Mouse (Mus musculus) ES-E14 (cell line): ENCODE measurements around the gene Gm9918. TPM values are rescaled to one million over a fixed set of nuclear protein-coding genes. Genes with fewer than 3 reads are reported as not detected.

Experiments
- DNase-seq: peaks from one replicate; pipeline ENCODE4 v3.0.0-alpha.2; 2013; ENCODE audit warnings: low read depth, low spot score
- H3K27ac ChIP-seq: 2 replicates; pipeline ENCODE4 v1.5.1; 2012; ENCODE audit warnings: low read depth, mild to moderate bottlenecking, low read length, moderate library complexity, mixed read lengths; ENCODE audit not compliant: poor library complexity, insufficient read depth, severe bottlenecking
- H3K36me3 ChIP-seq: 2 replicates; pipeline ENCODE4 v1.6.1; 2012; ENCODE audit warnings: mild to moderate bottlenecking, low read length, moderate library complexity, mixed read lengths; ENCODE audit not compliant: control insufficient read depth, poor library complexity, insufficient read depth, severe bottlenecking
- H3K4me1 ChIP-seq, 2 experiments: fragments of 150-350 bp in 1 of 2; sonication (generic) in 1 of 2; 2 replicates each; pipeline ENCODE4 v1.6.1; 2012; ENCODE audit warnings: low read length in 2 of 2, mild to moderate bottlenecking in 1 of 2, mixed read lengths in 1 of 2; ENCODE audit not compliant: control insufficient read depth in 2 of 2, insufficient read depth in 2 of 2, poor library complexity in 1 of 2
- H3K4me3 ChIP-seq, 2 experiments: fragments of 150-350 bp in 1 of 2; sonication (generic) in 1 of 2; 2 replicates each; pipeline ENCODE4 v1.5.1; 2012; ENCODE audit warnings: low read length in 2 of 2, low read depth in 1 of 2, mild to moderate bottlenecking in 1 of 2, mixed read lengths in 1 of 2; ENCODE audit not compliant: insufficient read depth in 1 of 2, poor library complexity in 1 of 2, severe bottlenecking in 1 of 2
- H3K9ac ChIP-seq: 2 replicates; pipeline ENCODE4 v1.6.1; 2012; ENCODE audit warnings: low read depth, mild to moderate bottlenecking, low read length, mixed read lengths; ENCODE audit not compliant: poor library complexity, insufficient read depth, severe bottlenecking
- H3K9me3 ChIP-seq: fragments of 150-350 bp; sonication (generic); 2 replicates; pipeline ENCODE4 v1.6.1; 2012; ENCODE audit warnings: low read depth, mild to moderate bottlenecking, low read length; ENCODE audit not compliant: control insufficient read depth, insufficient read depth
- CHD2 ChIP-seq: IDR thresholded peaks from 2 replicates; pipeline ENCODE4 v1.6.1; 2014; ENCODE audit warnings: mild to moderate bottlenecking, low read depth, low read length, inconsistent platforms
- HCFC1 ChIP-seq: IDR thresholded peaks from 2 replicates; pipeline ENCODE4 v1.6.1; 2012; ENCODE audit warnings: low read length, inconsistent platforms, borderline replicate concordance; ENCODE audit not compliant: insufficient read depth
- MAFK ChIP-seq: IDR thresholded peaks from 2 replicates; pipeline ENCODE4 v1.6.1; 2014; ENCODE audit warnings: mild to moderate bottlenecking, low read depth, low read length, inconsistent platforms; ENCODE audit not compliant: insufficient read depth
- ZC3H11A ChIP-seq: IDR thresholded peaks from 2 replicates; pipeline ENCODE4 v1.6.1; 2012; ENCODE audit warnings: low read depth, mild to moderate bottlenecking, inconsistent platforms, low read length, borderline replicate concordance
- ZNF384 ChIP-seq: IDR thresholded peaks from 2 replicates; pipeline ENCODE4 v1.6.1; 2012; ENCODE audit warnings: low read depth, low read length, inconsistent platforms
- in situ Hi-C, 2 experiments: fragments of 600-800 bp; cut with MboI; formaldehyde crosslinking; loops; one replicate each; pipeline ENCODE4 v1.15.1; 2025; ENCODE audit warnings: low sequenced_read_pairs in 2 of 2, inconsistent platforms in 1 of 2; ENCODE audit not compliant: unreplicated experiment in 2 of 2
- total RNA-seq: library from RNA; depleted of rRNA; stranded (reverse); fragments of 300-350 nt; gene quantifications from 2 replicates; pipeline ENCODE4 v1.2.3, GENCODE M21; 2012

Gene Gm9918
- total RNA-seq, 1 experiment: 0.45 TPM

- TF ChIP-seq ZC3H11A (no peak), MAFK (no peak), ZNF384 (no peak), CHD2 (no peak), HCFC1 (no peak)
- Histone ChIP-seq H3K4me3 (peak overlapping the region; percentile 51), H3K27ac (peak overlapping the region; percentile 84), H3K9ac (peak overlapping the region; percentile 64; the same call in 1 of the 2 replicates), H3K36me3 (peaks cover 39% of the 10 kb centered on the region), H3K4me1 (peaks cover 12 to 46% of the 10 kb centered on the region in 2 experiments), H3K9me3 (no peaks in the 10 kb centered on the region)
- no peak for DNase-seq
- in situ Hi-C loops: no loop called here
Measured at GRCm38 (mm10) chr15:102235371-102236027, 34.9 kb upstream of the Gm9918 start.

- peak overlapping the region in 1 of 2 experiments; percentile 44; a peak in 2 of 4 replicates for H3K4me3 ChIP-seq
- in situ Hi-C loops: no loop called here
- H3K27ac ChIP-seq: peak overlapping the region; percentile 26; the same call in 1 of the 2 replicates
- peaks cover 49% of the 10 kb centered on the region for H3K36me3 ChIP-seq
- TF ChIP-seq MAFK: no peak
- TF ChIP-seq HCFC1: no peak
- TF ChIP-seq ZC3H11A: no peak
- no peak for TF ChIP-seq ZNF384
- TF ChIP-seq CHD2: no peak
- H3K9ac ChIP-seq: peak overlapping the region; percentile 60; the same call in 1 of the 2 replicates
- no peak for DNase-seq
- H3K9me3 ChIP-seq: no peaks in the 10 kb centered on the region
- peaks cover 15 to 35% of the 10 kb centered on the region in 2 experiments for H3K4me1 ChIP-seq
Measured at GRCm38 (mm10) chr15:102238543-102239259, 31.7 kb upstream of the Gm9918 start.

- peak overlapping the region; percentile 60; the same call in 1 of the 2 replicates for H3K9ac ChIP-seq
- peaks cover 16 to 31% of the 10 kb centered on the region in 2 experiments for H3K4me1 ChIP-seq
- no peaks in the 10 kb centered on the region for H3K9me3 ChIP-seq
- in situ Hi-C loops: no loop called here
- H3K27ac ChIP-seq: peak overlapping the region; percentile 98; the same call in 1 of the 2 replicates
- no peak for DNase-seq
- peaks cover 49% of the 10 kb centered on the region for H3K36me3 ChIP-seq
- peak overlapping the region in 1 of 2 experiments; percentile 58; a peak in 2 of 4 replicates for H3K4me3 ChIP-seq
- TF ChIP-seq ZC3H11A (peak; percentile 75; the same call in 1 of the 2 replicates), ZNF384 (no peak)
Measured at GRCm38 (mm10) chr15:102239260-102239590, 31.1 kb upstream of the Gm9918 start.

GRCm38 (mm10) chr15:102239851-102240250 is 30.5 kb upstream of the Gm9918 start:
- H3K36me3 ChIP-seq: peaks cover 45% of the 10 kb centered on the region
- no peak for DNase-seq
- peak overlapping the region in 1 of 2 experiments; percentile 58; a peak in 2 of 4 replicates for H3K4me3 ChIP-seq
- in situ Hi-C loops: no loop called here
- TF ChIP-seq CHD2: no peak
- H3K9ac ChIP-seq: peak overlapping the region; percentile 60; the same call in 1 of the 2 replicates
- H3K27ac ChIP-seq: peak overlapping the region; percentile 98; the same call in 1 of the 2 replicates
- H3K4me1 ChIP-seq: peaks cover 14 to 25% of the 10 kb centered on the region in 2 experiments
- H3K9me3 ChIP-seq: no peaks in the 10 kb centered on the region
